Mouse (Mus musculus) stomach, embryonic 14.5 days (tissue): ENCODE measurements at regions not wholly inside any gene's neighbourhood (a gene's known extent, or its start where the extent isn't known, plus 50 kb on each side); places are given as distances from the start of the nearest gene placed in this dataset.

Experiments used
- ATAC-seq: fragments of 200-750 bp; cut with Nextera tagmentation; 2 replicates; pipeline ENCODE4 v1.8.0; 2017; ENCODE audit warnings: low read depth, moderate TSS enrichment; ENCODE audit not compliant: insufficient number of reproducible peaks, insufficient read depth, low FRiP score
- H3K27ac ChIP-seq: fragments of 300-500 bp; sonication (generic); 2 replicates; pipeline ENCODE4 v1.5.1; 2014; ENCODE audit warnings: mild to moderate bottlenecking, low read length, moderate library complexity, mixed read lengths
- H3K27me3 ChIP-seq: fragments of 300-500 bp; sonication (generic); 2 replicates; pipeline ENCODE4 v1.6.1; 2014; ENCODE audit warnings: low read length, control low read depth, mixed read lengths; ENCODE audit not compliant: control insufficient read depth, insufficient read depth
- H3K36me3 ChIP-seq: fragments of 300-500 bp; sonication (generic); 2 replicates; pipeline ENCODE4 v1.6.1; 2014; ENCODE audit warnings: mild to moderate bottlenecking, control low read depth, low read length, moderate library complexity, mixed read lengths; ENCODE audit not compliant: control insufficient read depth, insufficient read depth
- H3K4me1 ChIP-seq: fragments of 300-500 bp; sonication (generic); 2 replicates; pipeline ENCODE4 v1.6.1; 2014; ENCODE audit warnings: low read length, control low read depth, mixed read lengths; ENCODE audit not compliant: control insufficient read depth, insufficient read depth
- H3K4me2 ChIP-seq: fragments of 300-500 bp; sonication (generic); replicated peaks from 2 replicates; pipeline ENCODE4 v1.6.1; 2014; ENCODE audit warnings: low read depth, low read length, control low read depth
- H3K4me3 ChIP-seq: fragments of 300-500 bp; sonication (generic); 2 replicates; pipeline ENCODE4 v1.5.1; 2014; ENCODE audit warnings: low read depth, low read length, control low read depth
- H3K9ac ChIP-seq: fragments of 300-500 bp; sonication (generic); replicated peaks from 2 replicates; pipeline ENCODE4 v1.6.1; 2014; ENCODE audit warnings: low read depth, mild to moderate bottlenecking, control low read depth, low read length, moderate library complexity, mixed read lengths
- H3K9me3 ChIP-seq: fragments of 300-500 bp; sonication (generic); 2 replicates; pipeline ENCODE4 v1.6.1; 2016; ENCODE audit warnings: low read depth, low read length, control low read depth; ENCODE audit not compliant: control insufficient read depth
- WGBS: fragments of 180-500 bp; shearing (Covaris S2); extraction: QIAGEN DNeasy Blood & Tissue Kit; methylation state at CpG from one replicate; pipeline ENCODE4 v1.1.7; 2014; 5-methylcytosine and 5-hydroxymethylcytosine counted together

GRCm38 (mm10) chr7:67424810-67425485 lies 52.3 kb upstream of the Mef2a start:
- Histone ChIP-seq H3K9me3 (no peaks in the 10 kb centered on the region), H3K36me3 (no peaks in the 10 kb centered on the region), H3K4me3 (no peak overlapping the region), H3K4me1 (no peaks in the 10 kb centered on the region), H3K27ac (no peak overlapping the region), H3K9ac (no peak overlapping the region), H3K27me3 (no peaks in the 10 kb centered on the region), H3K4me2 (no peak overlapping the region)
- WGBS, result 58% methylated on average over 8 of the region's 8 CpGs
- no peak for ATAC-seq
